30 mouse cellular contexts compared by ENCODE assay signal in the genomic region with DNA sequence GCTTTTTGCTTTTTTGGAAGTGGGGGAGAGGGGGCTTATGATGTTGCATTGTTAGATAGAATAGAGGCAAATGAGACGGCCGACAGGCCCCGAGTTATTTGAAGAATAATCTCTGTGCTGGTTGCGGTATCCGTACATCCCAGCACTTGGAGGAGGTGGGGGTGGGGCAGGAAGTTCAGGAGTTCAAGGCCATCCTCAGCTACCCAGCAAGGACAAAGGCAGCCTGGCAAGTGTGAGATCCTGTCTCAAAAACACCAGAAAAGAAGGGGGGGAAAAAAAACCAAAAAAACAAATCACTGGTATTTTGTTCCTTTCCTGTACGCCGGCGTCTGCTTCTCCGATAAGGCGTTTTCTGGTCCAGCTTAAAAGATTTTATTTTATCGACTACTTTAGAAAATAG.
DNase-seq lines count a peak whose midpoint lies in the region; ATAC-seq lines count a peak whose summit lies in the region.
"Had no signal": no experiment of that assay in that cellular context is flagged by ENCODE, and none has a peak within 500 bp of the region (broad histone marks: within the 10 kb centered on the region; RNA-seq: fewer than 3 reads in every experiment).

No protein-coding gene starts in this region.

- no peaks in the 10 kb centered on the region for H3K27me3 ChIP-seq in heart, embryonic 14.5 days (ENCODE audit: control insufficient read depth, insufficient read depth, low read length)
- H3K27me3 ChIP-seq in embryonic facial prominence, embryonic 10.5 days (replicated peaks; ENCODE audit: low read depth, poor library complexity, severe bottlenecking): no peaks in the 10 kb centered on the region
- H3K27me3 ChIP-seq: embryonic facial prominence, embryonic 12.5 days; hindbrain, embryonic 15.5 days; limb, embryonic 15.5 days; midbrain, embryonic 15.5 days; neural tube, embryonic 15.5 days; stomach, embryonic 15.5 days had no signal

- H3K4me1 ChIP-seq in heart, embryonic 14.5 days (ENCODE audit: control insufficient read depth in 2 of 2, insufficient read depth in 2 of 2, low read length in 2 of 2): peaks cover 0 to 2% of the 10 kb centered on the region in 2 experiments; a peak in 1 of 4 replicates
- peaks cover 10% of the 10 kb centered on the region for H3K4me1 ChIP-seq in embryonic facial prominence, embryonic 10.5 days
- H3K4me1 ChIP-seq: embryonic facial prominence, embryonic 12.5 days; hindbrain, embryonic 15.5 days; limb, embryonic 15.5 days; midbrain, embryonic 10.5 days; midbrain, embryonic 15.5 days; neural tube, embryonic 15.5 days; stomach, embryonic 15.5 days had no signal

- H3K4me3 ChIP-seq in heart, embryonic 14.5 days (ENCODE audit: control insufficient read depth in 1 of 2, insufficient read depth in 1 of 2, low read depth in 1 of 2, low read length in 2 of 2): no peak overlapping the region
- H3K4me3 ChIP-seq in embryonic facial prominence, embryonic 10.5 days: no peak overlapping the region
- H3K4me3 ChIP-seq: embryonic facial prominence, embryonic 12.5 days; gastrocnemius, adult 2 months; hindbrain, embryonic 15.5 days; limb, embryonic 10.5 days; limb, embryonic 15.5 days; midbrain, embryonic 10.5 days; midbrain, embryonic 15.5 days; neural tube, embryonic 15.5 days; stomach, embryonic 15.5 days had no signal

- intact Hi-C loops in heart, postnatal 25 days (cut with DNase I): no loop called here

- H3K9ac ChIP-seq in heart, embryonic 14.5 days (ENCODE audit: low read length): no peak overlapping the region
- H3K9ac ChIP-seq: embryonic facial prominence, embryonic 12.5 days; hindbrain, embryonic 15.5 days; limb, embryonic 15.5 days; midbrain, embryonic 15.5 days; neural tube, embryonic 15.5 days; stomach, embryonic 15.5 days had no signal

- 63% methylated on average over 11 of the region's 11 CpGs for WGBS in heart, embryonic 14.5 days
- WGBS in embryonic facial prominence, embryonic 10.5 days: 78% methylated on average over 11 of the region's 11 CpGs

- no peak overlapping the region for H3K27ac ChIP-seq in heart, embryonic 14.5 days (replicated peaks in 1 of 2; ENCODE audit: control insufficient read depth in 1 of 2, insufficient read depth in 1 of 2, low read depth in 2 of 2, low read length in 2 of 2)
- no peak overlapping the region for H3K27ac ChIP-seq in embryonic facial prominence, embryonic 10.5 days (replicated peaks)
- H3K27ac ChIP-seq: embryonic facial prominence, embryonic 12.5 days; gastrocnemius, adult 2 months; hindbrain, embryonic 15.5 days; limb, embryonic 10.5 days; limb, embryonic 15.5 days; midbrain, embryonic 10.5 days; midbrain, embryonic 15.5 days; neural tube, embryonic 15.5 days; stomach, embryonic 15.5 days had no signal

- peak overlapping the region; percentile 13; the same call in 1 of the 2 replicates for H3K4me2 ChIP-seq in heart, embryonic 14.5 days (ENCODE audit: low read length)
- H3K4me2 ChIP-seq: embryonic facial prominence, embryonic 12.5 days; heart, embryonic 11.5 days; hindbrain, embryonic 15.5 days; limb, embryonic 15.5 days; midbrain, embryonic 15.5 days; neural tube, embryonic 15.5 days; stomach, embryonic 15.5 days had no signal

- no peak for ATAC-seq in heart, embryonic 14.5 days (ENCODE audit: insufficient number of reproducible peaks, insufficient read depth, low FRiP score, low read depth)
- no peak for ATAC-seq in erythroid progenitor cell, adult 5-6 weeks (replicated peaks; ENCODE audit: low FRiP score, poor library complexity, severe bottlenecking)
- ATAC-seq: CD4-positive, CD25-positive, alpha-beta regulatory T cell, adult 4 months; forebrain, embryonic 16.5 days; inflammation-experienced regulatory T-cells, adult 6 months; midbrain, embryonic 15.5 days had no signal

- DNase-seq in heart, postnatal 25 days (ENCODE audit: low spot score): no peak
- DNase-seq in kidney, postnatal 4 days: peak; percentile 16 to 30
- no peak for DNase-seq in kidney, adult 11 months
- peak; percentile 76 for DNase-seq in ES-CJ7 (ENCODE audit: low read depth, low spot score)
- peak; percentile 24 for DNase-seq in embryonic facial prominence, embryonic 10.5 days (ENCODE audit: low spot score)
- DNase-seq: cerebellum, adult 11 months; cerebellum, adult 9-10 months; cerebellum, postnatal 36 days; gastrocnemius, adult 2 months; gastrocnemius, postnatal 36 days; heart, adult 18-20 months; layer of hippocampus, adult 9-11 months; lung, adult 18-20 months; lung, postnatal 14 days; retina, postnatal 1 day; right cerebral cortex, postnatal 14 days had no signal

- no peaks in the 10 kb centered on the region for H3K9me3 ChIP-seq in heart, embryonic 14.5 days (ENCODE audit: control insufficient read depth, low read length)
- no peaks in the 10 kb centered on the region for H3K9me3 ChIP-seq in embryonic facial prominence, embryonic 10.5 days
- H3K9me3 ChIP-seq: embryonic facial prominence, embryonic 12.5 days; hindbrain, embryonic 15.5 days; limb, embryonic 10.5 days; limb, embryonic 15.5 days; midbrain, embryonic 10.5 days; midbrain, embryonic 15.5 days; neural tube, embryonic 15.5 days; stomach, embryonic 15.5 days had no signal

- no peaks in the 10 kb centered on the region for H3K36me3 ChIP-seq in heart, embryonic 14.5 days (ENCODE audit: control insufficient read depth, insufficient read depth, low read length)
- H3K36me3 ChIP-seq in embryonic facial prominence, embryonic 10.5 days (replicated peaks): no peaks in the 10 kb centered on the region
- H3K36me3 ChIP-seq: embryonic facial prominence, embryonic 12.5 days; hindbrain, embryonic 15.5 days; limb, embryonic 10.5 days; limb, embryonic 15.5 days; midbrain, embryonic 10.5 days; midbrain, embryonic 15.5 days; neural tube, embryonic 15.5 days; stomach, embryonic 15.5 days had no signal

Comparison
In these comparisons a context has a peak if more than half of its experiments do, and no peak if none do; other contexts are left out.
1. DNase-seq: peak in kidney, postnatal 4 days (2 of 2), ES-CJ7 (single experiment) and embryonic facial prominence, embryonic 10.5 days (single experiment); none in heart, postnatal 25 days (single experiment) and kidney, adult 11 months (single experiment).